Mouse (Mus musculus): ENCODE measurements around the gene Tspan33. TPM values are rescaled to one million over a fixed set of nuclear protein-coding genes. Genes with fewer than 3 reads are reported as not detected.
"Not testable (repeated sequence)": the region's sequence is repeated elsewhere in the genome, so short reads cannot be mapped to it uniquely, and the experiment has no call there.

Gene Tspan33
- polyA plus RNA-seq, 1 experiment from 2014 or later: 3.5 TPM

DNA sequence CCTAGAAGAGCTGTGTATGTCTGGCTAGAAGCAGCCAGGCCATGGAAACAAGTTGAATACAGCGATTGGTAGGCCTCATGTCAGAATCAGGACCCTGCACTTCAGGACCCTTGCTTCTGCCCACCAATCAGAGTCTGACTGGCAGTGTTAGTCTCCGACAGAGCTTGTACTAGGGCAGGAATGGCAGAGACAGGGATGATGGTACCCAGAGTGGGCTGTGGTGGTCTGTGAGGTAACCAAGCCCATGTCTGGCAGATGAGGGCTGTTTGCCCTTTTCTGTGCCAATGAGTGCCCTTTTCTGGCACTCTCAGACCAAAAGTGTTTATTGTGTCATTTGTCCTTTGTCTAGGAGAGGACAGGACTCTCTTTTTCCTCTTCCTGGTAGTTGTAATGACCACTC is 66.4 kb downstream of the Tspan33 start:
- not testable (repeated sequence) for H3K4me1 ChIP-seq (ENCODE audit: control insufficient read depth, insufficient read depth, low read length); H3K4me3 ChIP-seq (ENCODE audit: low read depth, low read length); H3K9ac ChIP-seq (replicated peaks; ENCODE audit: low read length); ATAC-seq (replicated peaks; ENCODE audit: insufficient number of reproducible peaks, low FRiP score, low TSS enrichment, low read depth); H3K9me3 ChIP-seq (replicated peaks; ENCODE audit: control insufficient read depth, low read length); H3K4me2 ChIP-seq (ENCODE audit: low read depth, low read length); H3K27ac ChIP-seq (replicated peaks; ENCODE audit: low read depth, low read length); H3K27me3 ChIP-seq (ENCODE audit: control insufficient read depth, insufficient read depth, low read length); DNase-seq (ENCODE audit: low spot score)
- H3K36me3 ChIP-seq (replicated peaks; ENCODE audit: control insufficient read depth, insufficient read depth, low read depth, low read length): peaks cover 10% of the 10 kb centered on the region
- 81% methylated on average over 2 of the region's 2 CpGs for WGBS

DNA sequence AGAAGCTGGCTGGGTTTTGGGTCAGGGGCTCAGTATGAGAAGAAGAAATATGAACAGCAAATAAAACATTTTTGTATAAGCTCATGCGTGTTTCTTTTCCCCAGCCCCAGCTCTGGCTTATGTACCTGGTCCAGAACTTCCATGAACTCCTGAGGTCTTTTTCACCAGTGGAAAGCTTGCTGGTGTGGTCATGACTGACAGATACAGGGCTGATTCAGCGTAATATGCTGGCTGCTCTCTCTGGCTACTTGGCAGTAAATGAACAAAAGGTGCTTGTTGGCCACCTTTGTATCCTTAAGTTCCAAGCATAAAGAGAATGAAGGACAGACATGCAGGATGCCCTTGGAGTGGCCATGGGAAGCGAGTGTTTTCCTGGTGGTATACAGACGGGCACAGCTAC is 67.3 kb downstream of the Tspan33 start:
- H3K27me3 ChIP-seq (ENCODE audit: control insufficient read depth, insufficient read depth, low read length): no peaks in the 10 kb centered on the region
- WGBS: 85% methylated on average over 4 of the region's 4 CpGs
- no peak overlapping the region for H3K4me3 ChIP-seq (ENCODE audit: low read depth, low read length)
- DNase-seq (ENCODE audit: low spot score): no peak
- no peak for ATAC-seq (replicated peaks; ENCODE audit: insufficient number of reproducible peaks, low FRiP score, low TSS enrichment, low read depth)
- no peaks in the 10 kb centered on the region for H3K4me1 ChIP-seq (ENCODE audit: control insufficient read depth, insufficient read depth, low read length)
- H3K27ac ChIP-seq (replicated peaks; ENCODE audit: low read depth, low read length): no peak overlapping the region
- H3K9ac ChIP-seq (replicated peaks; ENCODE audit: low read length): no peak overlapping the region
- H3K9me3 ChIP-seq (replicated peaks; ENCODE audit: control insufficient read depth, low read length): no peaks in the 10 kb centered on the region
- peaks cover 7% of the 10 kb centered on the region for H3K36me3 ChIP-seq (replicated peaks; ENCODE audit: control insufficient read depth, insufficient read depth, low read depth, low read length)
- H3K4me2 ChIP-seq (ENCODE audit: low read depth, low read length): no peak overlapping the region

DNA sequence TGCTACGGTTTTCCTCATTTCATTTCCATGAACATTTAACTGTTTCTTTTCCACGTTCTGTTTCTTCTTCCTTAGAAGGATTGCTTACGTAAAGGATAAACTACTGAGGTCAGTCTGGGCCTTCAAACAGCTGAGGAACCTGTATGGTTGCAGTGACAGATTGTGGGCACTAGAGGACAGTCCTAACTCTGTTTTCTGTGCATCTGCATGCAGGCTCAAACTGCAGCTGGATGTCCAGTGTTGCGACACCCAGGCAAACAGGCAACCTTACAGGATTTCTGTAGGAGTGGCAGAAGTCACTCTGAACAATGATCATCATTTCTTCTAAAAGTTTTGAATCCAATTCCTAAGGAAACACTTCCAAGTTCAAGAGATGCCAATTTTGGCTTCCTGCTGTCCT is 68.5 kb downstream of the Tspan33 start:
- H3K4me3 ChIP-seq (ENCODE audit: low read depth, low read length): no peak overlapping the region
- no peaks in the 10 kb centered on the region for H3K9me3 ChIP-seq (replicated peaks; ENCODE audit: control insufficient read depth, low read length)
- H3K27ac ChIP-seq (replicated peaks; ENCODE audit: low read depth, low read length): no peak overlapping the region
- H3K27me3 ChIP-seq (ENCODE audit: control insufficient read depth, insufficient read depth, low read length): no peaks in the 10 kb centered on the region
- H3K9ac ChIP-seq (replicated peaks; ENCODE audit: low read length): no peak overlapping the region
- ATAC-seq (replicated peaks; ENCODE audit: insufficient number of reproducible peaks, low FRiP score, low TSS enrichment, low read depth) (no peak), DNase-seq (ENCODE audit: low spot score) (peak; percentile 47)
- H3K4me2 ChIP-seq (ENCODE audit: low read depth, low read length): no peak overlapping the region
- WGBS: 57% methylated on average over 4 of the region's 4 CpGs
- no peaks in the 10 kb centered on the region for H3K4me1 ChIP-seq (ENCODE audit: control insufficient read depth, insufficient read depth, low read length)
- H3K36me3 ChIP-seq (replicated peaks; ENCODE audit: control insufficient read depth, insufficient read depth, low read depth, low read length): peaks cover 4% of the 10 kb centered on the region; the same call in 1 of the 2 replicates

DNA sequence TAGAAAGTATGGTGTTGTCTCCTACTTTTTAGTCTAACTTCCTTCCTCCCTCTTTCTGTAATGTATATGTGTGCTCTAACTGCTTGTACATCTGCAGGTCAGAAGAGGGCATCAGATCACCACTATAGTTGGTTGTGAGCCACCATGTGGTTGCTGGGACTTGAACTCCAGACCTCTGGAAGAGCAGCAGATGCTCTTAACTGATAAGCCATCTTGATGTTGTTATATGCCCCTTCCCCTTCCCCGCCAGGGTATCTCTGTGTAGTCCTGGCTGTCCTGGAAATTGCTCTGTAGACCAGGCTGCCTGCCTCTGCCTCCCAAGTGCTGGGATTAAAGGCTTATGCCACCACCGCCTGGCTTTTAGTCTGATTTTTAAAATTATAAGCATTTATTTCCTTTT is 72.9 kb downstream of the Tspan33 start:
- H3K9me3 ChIP-seq (replicated peaks; ENCODE audit: control insufficient read depth, low read length): no peaks in the 10 kb centered on the region
- WGBS: 90% methylated on average over 2 of the region's 2 CpGs
- no peak overlapping the region for H3K4me2 ChIP-seq (ENCODE audit: low read depth, low read length)
- no peak overlapping the region for H3K4me3 ChIP-seq (ENCODE audit: low read depth, low read length)
- no peak overlapping the region for H3K27ac ChIP-seq (replicated peaks; ENCODE audit: low read depth, low read length)
- no peaks in the 10 kb centered on the region for H3K4me1 ChIP-seq (ENCODE audit: control insufficient read depth, insufficient read depth, low read length)
- no peak for DNase-seq (ENCODE audit: low spot score)
- H3K27me3 ChIP-seq (ENCODE audit: control insufficient read depth, insufficient read depth, low read length): no peaks in the 10 kb centered on the region
- no peak for ATAC-seq (replicated peaks; ENCODE audit: insufficient number of reproducible peaks, low FRiP score, low TSS enrichment, low read depth)
- no peak overlapping the region for H3K9ac ChIP-seq (replicated peaks; ENCODE audit: low read length)
- H3K36me3 ChIP-seq (replicated peaks; ENCODE audit: control insufficient read depth, insufficient read depth, low read depth, low read length): no peaks in the 10 kb centered on the region

Other genes starting within 250 kb of the Tspan33 start
- gene Atp6v1f, start 226.5 kb upstream of the Tspan33 start, polyA plus RNA-seq (2014; fragmentation: Nextera tagmentation; extraction: Ambion mirVana): 196 and 207 TPM in 2 replicates
- not detected in 2 replicates for gene Atp6v1fnb, start 222.8 kb upstream of the Tspan33 start, polyA plus RNA-seq (2014; fragmentation: Nextera tagmentation; extraction: Ambion mirVana)
- 10.0 and 14.6 TPM in 2 replicates for gene Kcp, start 186.3 kb upstream of the Tspan33 start, polyA plus RNA-seq (2014; fragmentation: Nextera tagmentation; extraction: Ambion mirVana)
- gene Irf5, start 167.6 kb upstream of the Tspan33 start, polyA plus RNA-seq (2014; fragmentation: Nextera tagmentation; extraction: Ambion mirVana): 1.5 and 1.6 TPM in 2 replicates
- gene Tnpo3, start 84.3 kb upstream of the Tspan33 start, polyA plus RNA-seq (2014; fragmentation: Nextera tagmentation; extraction: Ambion mirVana): 117 and 125 TPM in 2 replicates
- 47.2 and 49.4 TPM in 2 replicates for gene Smo, start 41.3 kb downstream of the Tspan33 start, polyA plus RNA-seq (2014; fragmentation: Nextera tagmentation; extraction: Ambion mirVana)
- 12.2 and 15.1 TPM in 2 replicates for gene Ahcyl2, start 73.8 kb downstream of the Tspan33 start, polyA plus RNA-seq (2014; fragmentation: Nextera tagmentation; extraction: Ambion mirVana)
- gene Strip2, start 222.8 kb downstream of the Tspan33 start, polyA plus RNA-seq (2014; fragmentation: Nextera tagmentation; extraction: Ambion mirVana): 0.81 and 1.0 TPM in 2 replicates